Mouse (Mus musculus): ENCODE results near the gene Osm. TPM values are rescaled to one million over a fixed set of nuclear protein-coding genes. Genes with fewer than 3 reads are reported as not detected.

Osm gene
- total and polyA plus RNA-seq, 3 experiments = 11.0 to 15.1 (median 12.5) TPM

DNA sequence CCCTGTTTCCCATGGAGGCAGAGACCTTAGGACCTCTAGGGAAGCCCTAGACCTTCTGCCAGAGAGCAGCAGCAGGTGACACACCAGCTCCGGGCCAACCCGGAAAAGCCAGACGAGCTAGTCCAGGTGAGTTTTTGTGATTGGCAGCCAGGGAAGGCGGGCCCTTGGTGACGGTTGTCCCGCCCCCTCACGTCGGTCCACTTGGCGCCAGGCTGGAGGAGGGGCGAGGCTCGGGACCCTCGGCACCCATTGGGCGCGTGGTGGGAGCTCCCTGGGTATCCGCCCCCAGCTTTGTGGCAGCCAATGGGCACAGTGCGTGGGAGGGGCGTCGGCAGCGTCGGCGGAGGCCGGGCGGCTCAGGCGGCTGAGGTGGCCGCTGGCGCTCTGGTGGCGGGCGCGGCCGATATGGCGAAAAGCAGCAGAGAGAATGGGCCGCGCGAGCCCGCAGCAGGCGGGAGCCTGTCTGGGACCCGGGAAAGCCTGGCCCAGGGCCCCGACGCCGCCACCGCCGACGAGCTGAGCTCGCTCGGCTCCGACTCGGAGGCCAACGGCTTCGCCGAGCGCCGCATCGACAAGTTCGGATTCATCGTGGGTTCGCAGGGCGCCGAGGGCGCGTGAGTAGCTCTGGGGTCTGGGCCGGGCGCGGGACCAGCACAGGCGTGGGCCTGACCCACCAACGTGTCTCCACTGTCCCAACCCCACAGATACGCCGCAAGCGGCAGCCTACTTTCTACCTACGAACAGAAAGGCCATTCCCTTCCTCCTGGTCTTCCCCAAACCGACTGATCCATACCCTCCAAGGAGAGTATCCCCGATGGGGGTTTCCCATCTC lies 49.5 kb upstream of the Osm start, which contains the start of gene Tbc1d10a:
Gene Tbc1d10a, plus strand, starts transcription at position 304 of the 832 bp plus-strand sequence.
- H3K27ac ChIP-seq (ENCODE audit: insufficient read depth, low read depth) = no peak within 1 kb of the TSS
- H3K36me3 ChIP-seq (replicated peaks in 1 of 2; ENCODE audit: control insufficient read depth in 1 of 2, insufficient read depth in 1 of 2, low read length in 1 of 2) = peaks cover 13 to 51% of the 10 kb centered on the region in 2 experiments

DNA sequence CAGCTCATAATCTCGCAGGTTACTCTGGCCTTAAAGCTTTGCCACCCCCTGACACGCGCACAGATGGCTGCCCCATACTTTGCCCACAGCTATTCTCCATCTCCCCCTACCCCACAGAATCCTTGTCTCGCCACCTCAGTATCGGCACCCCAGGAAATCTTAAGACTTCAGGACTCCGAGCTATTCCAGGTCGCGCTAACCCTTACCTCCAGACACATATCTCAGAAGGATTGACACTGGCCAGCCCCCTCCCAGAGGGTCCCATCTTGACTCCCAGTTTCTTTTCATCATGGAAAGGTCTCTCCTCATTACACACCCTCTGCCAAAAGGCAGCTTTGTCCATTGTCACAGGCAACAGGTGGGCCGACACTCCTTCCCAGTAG lies 48.9 kb upstream of the Osm start:
- no peaks in the 10 kb centered on the region for H3K9me3 ChIP-seq (replicated peaks; ENCODE audit: low read length)
- peak overlapping the region; percentile 64 for H3K4me2 ChIP-seq (ENCODE audit: insufficient read depth, low read depth, poor library complexity, severe bottlenecking)
- TF ChIP-seq TCF12 (IDR thresholded peaks at IDR 0.05; ENCODE audit: low read depth, low read length) (0 out of 2 replicates have a peak, but pooled peaks have one; percentile 7), ELF1 (IDR thresholded peaks at IDR 0.05; ENCODE audit: low read depth, low read length) (no peak)
- dilution Hi-C loops (cut with MboI; ENCODE audit: extremely low pct_ligation_motif_present, extremely low pct_unique_long_range_greater_than_20kb, low sequenced_read_pairs) = no loop called here
- in situ Hi-C loops (cut with MboI; ENCODE audit: low pct_ligation_motif_present, low pct_unique_long_range_greater_than_20kb, low sequenced_read_pairs) = no loop called here
- no peak for DNase-seq (ENCODE audit: extremely low read depth)
- peaks cover 10 to 52% of the 10 kb centered on the region in 2 experiments for H3K4me1 ChIP-seq (ENCODE audit: control insufficient read depth in 1 of 2, insufficient read depth in 2 of 2)
- peaks cover 8 to 49% of the 10 kb centered on the region in 2 experiments for H3K36me3 ChIP-seq (replicated peaks in 1 of 2; ENCODE audit: control insufficient read depth in 1 of 2, insufficient read depth in 1 of 2, low read length in 1 of 2)
- peak overlapping the region; percentile 84 for H3K9ac ChIP-seq (ENCODE audit: insufficient read depth, low read depth)
- no peaks in the 10 kb centered on the region for H3K27me3 ChIP-seq (replicated peaks)
- H3K79me2 ChIP-seq (replicated peaks; ENCODE audit: control insufficient read depth, extremely low read depth, insufficient read depth, poor library complexity, severe bottlenecking) = peaks cover 15% of the 10 kb centered on the region; the same call in 1 of the 2 replicates
- H3K4me3 ChIP-seq (replicated peaks in 1 of 3; ENCODE audit: low read depth in 2 of 3, low read length in 2 of 3, poor library complexity in 1 of 3) = peak overlapping the region; percentile 78 to 83 (median 83)
- H3K27ac ChIP-seq (ENCODE audit: insufficient read depth, low read depth) = no peak overlapping the region

More for the DNA sequence above, 49.5 kb upstream of the Osm start, which contains the start of gene Tbc1d10a:
- no peaks in the 10 kb centered on the region for H3K9me3 ChIP-seq (replicated peaks; ENCODE audit: low read length)
- peak within 1 kb of the TSS; percentile 78 to 83 (median 83) for H3K4me3 ChIP-seq (replicated peaks in 1 of 3; ENCODE audit: low read depth in 2 of 3, low read length in 2 of 3, poor library complexity in 1 of 3)
- no peaks in the 10 kb centered on the region for H3K27me3 ChIP-seq (replicated peaks)
- peaks cover 10 to 46% of the 10 kb centered on the region in 2 experiments for H3K4me1 ChIP-seq (ENCODE audit: control insufficient read depth in 1 of 2, insufficient read depth in 2 of 2)
- H3K79me2 ChIP-seq (replicated peaks; ENCODE audit: control insufficient read depth, extremely low read depth, insufficient read depth, poor library complexity, severe bottlenecking) = peaks cover 15% of the 10 kb centered on the region; the same call in 1 of the 2 replicates
- TF ChIP-seq JUND (conservative IDR thresholded peaks at IDR 0.05; ENCODE audit: low read depth, low read length) (no peak), MAZ (IDR thresholded peaks at IDR 0.05; ENCODE audit: low read depth, low read length) (no peak), RAD21 (IDR thresholded peaks at IDR 0.05; ENCODE audit: low read depth, low read length) (no peak; the same call in 1 of the 2 replicates), ETS1 (conservative IDR thresholded peaks at IDR 0.05; ENCODE audit: low read depth, low read length) (no peak), ELF1 (IDR thresholded peaks at IDR 0.05; ENCODE audit: low read depth, low read length) (peak; percentile 96), BHLHE40 (IDR thresholded peaks at IDR 0.05; ENCODE audit: low read depth, low read length) (no peak), ZC3H11A (IDR thresholded peaks at IDR 0.05; ENCODE audit: low read depth, low read length) (no peak), ZMIZ1 (IDR thresholded peaks at IDR 0.05; ENCODE audit: low read depth, low read length) (peak; percentile 80; the same call in 1 of the 2 replicates), IRF4 (IDR thresholded peaks at IDR 0.05; ENCODE audit: low read depth, low read length) (0 out of 2 replicates have a peak, but pooled peaks have one; percentile 1), NELFE (IDR thresholded peaks at IDR 0.05; ENCODE audit: low read depth, low read length) (peak; percentile 83), SIN3A (IDR thresholded peaks at IDR 0.05; ENCODE audit: low read length) (no peak; the same call in none of the 2 replicates), HCFC1 (IDR thresholded peaks at IDR 0.05; ENCODE audit: low read depth, low read length) (peak; percentile 58), GABPA (IDR thresholded peaks at IDR 0.05; ENCODE audit: insufficient replicate concordance, low read depth, low read length) (no peak), MAFK (IDR thresholded peaks at IDR 0.05; ENCODE audit: insufficient replicate concordance, low read length) (no peak), TCF12 (IDR thresholded peaks at IDR 0.05; ENCODE audit: low read depth, low read length) (peak; percentile 60), E2F4 (IDR thresholded peaks at IDR 0.05; ENCODE audit: insufficient replicate concordance, low read depth, low read length) (peak; percentile 69; the same call in 1 of the 2 replicates), MAX (IDR thresholded peaks at IDR 0.05; ENCODE audit: low read length) (peak; percentile 68; the same call in 1 of the 2 replicates), USF1 (IDR thresholded peaks at IDR 0.05; ENCODE audit: low read depth, low read length) (peak; percentile 18), CHD2 (IDR thresholded peaks at IDR 0.05; ENCODE audit: low read length) (peak; percentile 86), UBTF (IDR thresholded peaks at IDR 0.05; ENCODE audit: low read depth, low read length) (no peak), NRF1 (IDR thresholded peaks at IDR 0.05; ENCODE audit: low read depth, low read length) (0 out of 2 replicates have a peak, but pooled peaks have one; percentile 29), TBP (conservative IDR thresholded peaks at IDR 0.05; ENCODE audit: low read depth, low read length) (0 out of 2 replicates have a peak, but pooled peaks have one; percentile 17), MXI1 (IDR thresholded peaks at IDR 0.05; ENCODE audit: low read depth, low read length) (peak; percentile 54), EP300 (IDR thresholded peaks at IDR 0.05; ENCODE audit: low read length) (no peak), PAX5 (IDR thresholded peaks at IDR 0.05; ENCODE audit: low read length) (no peak), POLR2AphosphoS2 (IDR thresholded peaks at IDR 0.05; ENCODE audit: low read depth, low read length) (peak; percentile 64), ZNF384 (IDR thresholded peaks at IDR 0.05; ENCODE audit: low read depth, low read length) (no peak), ZKSCAN1 (IDR thresholded peaks at IDR 0.05; ENCODE audit: borderline replicate concordance, low read depth, low read length) (no peak), JUN (IDR thresholded peaks at IDR 0.05; ENCODE audit: insufficient read depth, low read depth, low read length) (no peak), MYC (IDR thresholded peaks at IDR 0.05; ENCODE audit: low read depth, low read length) (no peak), POLR2A (IDR thresholded peaks at IDR 0.05; ENCODE audit: low read depth, low read length) (peak; percentile 88), RCOR1 (conservative IDR thresholded peaks at IDR 0.05; ENCODE audit: low read depth, low read length) (no peak), MEF2A (IDR thresholded peaks at IDR 0.05; ENCODE audit: borderline replicate concordance, low read depth, low read length) (no peak), CHD1 (IDR thresholded peaks at IDR 0.05; ENCODE audit: low read depth, low read length) (no peak), CTCF (conservative IDR thresholded peaks at IDR 0.05 in 1 of 2, IDR thresholded peaks at IDR 0.05 in 1 of 2; ENCODE audit: low read depth in 2 of 2, low read length in 2 of 2) (0 out of 4 replicates have a peak, but pooled peaks of 1 of the 2 experiments have one; percentile 4), KAT2A (IDR thresholded peaks at IDR 0.05; ENCODE audit: insufficient replicate concordance, low read length) (no peak), USF2 (conservative IDR thresholded peaks at IDR 0.05; ENCODE audit: low read depth, low read length) (no peak), SMC3 (IDR thresholded peaks at IDR 0.05; ENCODE audit: low read depth, low read length) (peak; percentile 2; the same call in 1 of the 2 replicates)
- in situ Hi-C loops (cut with MboI; ENCODE audit: low pct_ligation_motif_present, low pct_unique_long_range_greater_than_20kb, low sequenced_read_pairs) (no loop called here), dilution Hi-C loops (cut with MboI; ENCODE audit: extremely low pct_ligation_motif_present, extremely low pct_unique_long_range_greater_than_20kb, low sequenced_read_pairs) (no loop called here)
- DNase-seq (ENCODE audit: extremely low read depth) = peak; percentile 99
- peak within 1 kb of the TSS; percentile 68 for H3K4me2 ChIP-seq (ENCODE audit: insufficient read depth, low read depth, poor library complexity, severe bottlenecking)
- H3K9ac ChIP-seq (ENCODE audit: insufficient read depth, low read depth) = peak within 1 kb of the TSS; percentile 84
